Mouse (Mus musculus): ENCODE measurements at regions not wholly inside any gene's neighbourhood (a gene's known extent, or its start where the extent isn't known, plus 50 kb on each side); places are given as distances from the start of the nearest gene placed in this dataset.

- no peak for DNase-seq (ENCODE audit: low read depth)
These were observed 66.4 kb upstream of the Gdf10 start for GRCm38 (mm10) chr14:33856992-33857391.

GRCm38 (mm10) chr14:33864796-33865195 lies 58.6 kb upstream of the Gdf10 start:
- no peak for DNase-seq (ENCODE audit: low read depth)

GRCm38 (mm10) chr14:33865746-33866145 lies 57.6 kb upstream of the Gdf10 start:
- no peak for DNase-seq (ENCODE audit: low read depth)

- no peak for DNase-seq (ENCODE audit: low read depth)
These were observed 55.7 kb upstream of the Gdf10 start for GRCm38 (mm10) chr14:33867674-33868073.

Measured in NIH3T3 (cell line).